Mouse (Mus musculus): ENCODE measurements around the gene Cdyl.

DNA sequence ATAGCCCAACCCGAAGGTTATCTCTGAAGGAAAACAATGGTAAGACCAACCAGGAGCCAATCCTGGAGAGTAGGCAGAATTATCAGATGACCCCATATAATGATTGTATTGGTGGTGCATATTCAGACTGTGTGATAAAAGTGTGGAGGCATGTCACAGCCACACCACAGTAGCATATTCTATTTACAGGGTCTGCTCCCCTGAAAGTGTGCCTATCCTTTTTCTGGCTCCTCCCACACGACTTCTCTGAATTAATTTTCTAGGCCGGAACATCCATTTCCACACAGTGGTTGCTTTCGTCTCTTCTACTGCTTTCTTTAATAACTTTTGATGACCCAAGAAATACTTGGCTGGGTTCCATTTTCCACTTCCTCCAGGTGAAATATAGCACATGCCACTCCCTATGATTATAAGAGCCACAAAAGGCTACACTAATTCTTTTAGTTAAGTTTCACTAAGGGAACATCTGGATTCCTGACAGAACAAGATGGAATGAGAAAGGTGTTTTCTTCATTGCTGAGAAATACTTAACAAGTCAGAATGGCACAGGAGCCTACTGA lies 10.4 kb downstream of the Cdyl start:
- no peak for TF ChIP-seq POLR2A (IDR thresholded peaks at IDR 0.05; ENCODE audit: insufficient read depth, low read length)
- TF ChIP-seq CTCF (IDR thresholded peaks at IDR 0.05; ENCODE audit: low read depth, low read length): no peak

Data from ES-Bruce4 (cell line).